In the genomic region with DNA sequence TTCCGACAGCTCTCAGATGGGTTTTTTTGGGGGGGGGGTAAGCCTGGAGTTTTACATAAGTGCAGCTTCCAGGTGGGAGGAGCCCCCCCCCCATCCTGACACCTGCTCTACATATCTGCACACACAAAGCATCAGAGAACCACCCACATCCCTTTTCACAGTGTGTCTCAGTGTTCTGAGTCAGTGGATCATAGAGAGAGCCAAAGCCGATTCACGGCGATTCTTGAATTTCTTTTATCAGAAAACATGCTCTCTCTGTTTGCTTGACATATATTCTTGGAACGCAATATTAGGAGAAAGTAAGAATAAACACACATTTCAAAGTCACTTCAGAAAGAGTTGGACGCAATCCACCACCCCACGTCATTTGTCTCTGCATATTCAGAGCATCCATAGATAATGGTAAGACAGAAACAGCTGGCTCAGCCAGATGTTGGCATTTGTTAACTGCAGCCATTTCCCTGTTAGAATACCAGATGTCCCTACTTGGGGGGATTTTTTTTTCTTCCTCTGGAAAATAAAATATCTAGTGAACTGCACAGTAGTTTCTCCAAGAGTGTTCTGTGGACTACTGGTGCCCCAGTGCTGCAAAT, we compare ENCODE assay signal across 20 mouse cellular contexts.
DNase-seq lines count a peak whose midpoint lies in the region; ATAC-seq and TF ChIP-seq lines count a peak whose summit lies in the region.
"Had no signal": no experiment of that assay in that cellular context is flagged by ENCODE, and none has a peak within 500 bp of the region (broad histone marks: within the 10 kb centered on the region; RNA-seq: fewer than 3 reads in every experiment).

No protein-coding gene starts in this region.

- no peaks in the 10 kb centered on the region; the same call in 1 of the 2 replicates for H3K27me3 ChIP-seq in lung, postnatal 0 days (replicated peaks; ENCODE audit: insufficient read depth, low read length)
- H3K27me3 ChIP-seq: liver, embryonic 13.5 days; neural tube, embryonic 15.5 days; stomach, embryonic 15.5 days had no signal

- TF ChIP-seq EP300 in lung, postnatal 0 days (IDR thresholded peaks at IDR 0.05), result no peak

- peak; percentile 41 for DNase-seq in heart, adult 11 months
- no peak for DNase-seq in heart, adult 9 months (ENCODE audit: low spot score in 2 of 2)
- peak; percentile 47 for DNase-seq in layer of hippocampus, adult 9-11 months
- DNase-seq in layer of hippocampus, postnatal 10 days (ENCODE audit: low spot score in 2 of 2), result no peak
- DNase-seq in lung, postnatal 0 days (ENCODE audit: low spot score), result peak; percentile 13
- no peak for DNase-seq in lung, postnatal 14 days
- DNase-seq in right cerebral cortex, postnatal 36 days (ENCODE audit: low spot score in 2 of 2), result peak; percentile 28 to 30
- DNase-seq: adrenal gland, postnatal 10 days; B cell, adult 2 months; cerebellum, adult 2 months; forebrain, postnatal 0 days; gastrocnemius, postnatal 14 days; heart, postnatal 14 days; kidney, adult 8-10 months; kidney, postnatal 36 days; liver, embryonic 13.5 days had no signal

- H3K4me1 ChIP-seq in lung, postnatal 0 days (ENCODE audit: insufficient read depth, low read depth, low read length), result no peaks in the 10 kb centered on the region
- H3K4me1 ChIP-seq: liver, embryonic 13.5 days had no signal

- ATAC-seq in lung, postnatal 0 days, result no peak
- ATAC-seq: forebrain, postnatal 0 days; midbrain, embryonic 13.5 days had no signal

- H3K27ac ChIP-seq in lung, postnatal 0 days (ENCODE audit: low read length), result no peak overlapping the region
- H3K27ac ChIP-seq: liver, embryonic 13.5 days; midbrain, embryonic 13.5 days; neural tube, embryonic 15.5 days; stomach, embryonic 15.5 days had no signal

- H3K9me3 ChIP-seq in lung, postnatal 0 days (ENCODE audit: low read length), result no peaks in the 10 kb centered on the region
- H3K9me3 ChIP-seq: liver, embryonic 13.5 days; midbrain, embryonic 13.5 days; neural tube, embryonic 15.5 days; stomach, embryonic 15.5 days had no signal

- no peak overlapping the region for H3K9ac ChIP-seq in lung, postnatal 0 days (replicated peaks; ENCODE audit: low read depth)
- H3K9ac ChIP-seq: forebrain, postnatal 0 days; liver, embryonic 13.5 days; midbrain, embryonic 13.5 days; neural tube, embryonic 15.5 days; stomach, embryonic 15.5 days had no signal

- H3K36me3 ChIP-seq in lung, postnatal 0 days (ENCODE audit: insufficient read depth, low read length), result no peaks in the 10 kb centered on the region
- H3K36me3 ChIP-seq: liver, embryonic 13.5 days; midbrain, embryonic 13.5 days; neural tube, embryonic 15.5 days; stomach, embryonic 15.5 days had no signal

- no peak overlapping the region for H3K4me3 ChIP-seq in lung, postnatal 0 days (ENCODE audit: low read depth, low read length)
- H3K4me3 ChIP-seq: liver, embryonic 13.5 days; midbrain, embryonic 13.5 days; myocyte; neural tube, embryonic 15.5 days; stomach, embryonic 15.5 days had no signal

- TF ChIP-seq CTCF in lung, postnatal 0 days (IDR thresholded peaks at IDR 0.05), result no peak

- WGBS in lung, postnatal 0 days, result 28% methylated on average over 7 of the region's 7 CpGs

- H3K4me2 ChIP-seq in lung, postnatal 0 days (replicated peaks; ENCODE audit: low read depth, low read length), result no peak overlapping the region
- H3K4me2 ChIP-seq: liver, embryonic 13.5 days; midbrain, embryonic 13.5 days; neural tube, embryonic 15.5 days; stomach, embryonic 15.5 days had no signal

Comparison
In these comparisons a context has a peak if more than half of its experiments do, and no peak if none do; other contexts are left out.
1. DNase-seq: peak in heart, adult 11 months (single experiment), layer of hippocampus, adult 9-11 months (single experiment), lung, postnatal 0 days (single experiment) and right cerebral cortex, postnatal 36 days (2 of 2); none in heart, adult 9 months (0 of 2), layer of hippocampus, postnatal 10 days (0 of 2) and lung, postnatal 14 days (single experiment).